Mouse (Mus musculus) cerebellum, adult (tissue): ENCODE data around the gene Gm9964.

ENCODE experiments used
- ATAC-seq: cut with Nextera tagmentation; 2 replicates; pipeline ENCODE4 v1.9.2; 2017; ENCODE audit warnings: mild to moderate bottlenecking, moderate library complexity, mixed read lengths; ENCODE audit not compliant: insufficient number of reproducible peaks, low FRiP score, low TSS enrichment

The Gm9964 gene

DNA sequence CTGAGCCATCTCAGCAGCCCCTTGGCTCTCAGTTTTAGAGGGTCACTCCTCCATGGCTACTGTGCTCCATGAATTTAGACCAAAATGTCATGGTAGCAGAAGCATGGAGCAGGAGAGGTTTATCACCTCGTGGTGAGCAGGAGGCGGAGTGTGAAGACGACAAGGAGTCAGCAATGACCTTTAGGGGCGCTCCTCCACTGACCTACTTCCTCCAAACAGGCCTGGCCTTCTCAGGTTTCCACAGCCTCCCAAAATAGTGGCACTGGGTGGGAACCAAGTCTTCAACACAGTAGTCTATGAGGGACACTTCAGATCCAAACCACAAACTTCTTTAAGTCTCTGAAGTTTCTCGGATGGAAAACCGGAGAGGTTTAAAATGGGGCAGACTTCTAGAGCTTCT, 38.0 kb downstream of the Gm9964 start:
- no peak for ATAC-seq

GRCm38 (mm10) chr11:79254391-79255098, 42.2 kb downstream of the Gm9964 start, which contains the start of gene Wsb1:
Gene Wsb1, minus strand, starts transcription at chr11:79254671.
- ATAC-seq: peak; percentile 95

DNA sequence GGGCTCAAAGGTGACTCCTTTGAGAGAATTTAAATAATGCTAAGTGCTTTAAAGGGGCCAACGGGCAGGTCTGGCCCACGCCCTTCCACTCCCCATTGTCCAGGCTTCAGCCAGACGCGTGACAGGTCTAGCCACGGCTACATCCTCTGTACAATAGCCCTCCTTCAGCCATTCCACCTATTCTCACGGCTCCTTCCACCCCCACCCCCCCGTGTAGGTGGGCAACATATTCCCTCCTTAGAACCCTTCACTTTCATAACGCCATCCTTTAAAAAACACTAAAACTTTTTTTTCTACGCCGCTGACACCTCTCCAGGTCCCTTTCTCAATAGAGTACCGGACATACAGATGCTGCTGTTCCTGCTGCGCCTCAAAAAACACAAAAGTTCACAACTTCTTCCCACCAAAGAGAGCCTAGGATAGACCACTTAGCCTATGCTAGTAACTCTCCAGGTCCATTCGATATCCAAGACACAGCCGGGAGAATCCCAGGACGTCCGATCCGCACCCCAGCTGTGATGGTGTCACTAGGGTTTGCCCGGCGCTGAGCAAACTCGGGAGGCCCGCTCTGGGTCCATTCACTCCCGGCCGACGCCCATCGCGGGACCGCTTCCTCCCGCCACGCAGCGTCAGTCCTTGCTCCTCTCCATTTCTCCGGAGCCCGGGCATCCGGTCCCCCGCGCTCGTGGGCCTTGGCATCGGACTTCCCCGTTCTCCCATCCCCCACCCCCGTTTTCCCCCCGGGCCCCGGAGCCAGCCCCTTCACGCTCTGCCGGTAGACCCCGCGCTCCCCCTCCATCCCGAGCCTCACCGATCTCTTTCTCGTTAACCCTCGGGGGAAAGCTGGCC, 42.9 kb downstream of the Gm9964 start:
- ATAC-seq: no peak

DNA sequence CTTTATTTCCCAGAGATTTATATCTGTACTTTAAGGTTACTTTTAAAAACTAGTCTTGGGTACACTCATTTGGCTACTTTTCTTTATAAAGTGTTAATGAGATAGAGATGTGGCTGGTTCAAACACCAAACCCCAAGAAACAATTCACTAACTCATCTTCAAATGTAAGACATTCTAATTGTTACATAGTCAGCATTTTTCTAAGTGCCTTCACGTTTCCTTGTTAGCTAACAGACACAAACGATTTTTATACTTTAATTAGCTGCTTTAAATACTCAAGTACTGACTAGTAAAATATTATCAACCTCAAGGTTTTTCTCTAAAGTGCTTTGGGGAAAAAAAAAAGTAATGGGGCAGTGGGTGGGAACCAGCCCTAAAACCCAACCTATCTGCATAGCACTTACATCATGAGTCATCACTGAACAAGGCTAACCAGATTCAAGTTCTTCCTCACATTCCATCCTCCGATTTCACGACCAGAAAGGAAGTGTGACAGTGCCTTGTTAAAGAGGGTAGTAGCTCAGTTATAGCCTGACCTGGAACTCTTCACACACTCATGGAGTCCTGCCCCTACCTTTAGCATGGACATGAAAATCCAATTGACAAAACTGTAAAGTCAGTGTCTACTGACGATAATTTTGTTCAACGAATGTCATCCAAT, 43.7 kb downstream of the Gm9964 start:
- no peak for ATAC-seq
